Mouse (Mus musculus): ENCODE results near the gene Ptges2. TPM values are rescaled to one million over a fixed set of nuclear protein-coding genes. Genes with fewer than 3 reads are reported as not detected.

Ptges2 gene
- polyA plus RNA-seq, 1 experiment from 2014 or later: 11.0 TPM

DNA sequence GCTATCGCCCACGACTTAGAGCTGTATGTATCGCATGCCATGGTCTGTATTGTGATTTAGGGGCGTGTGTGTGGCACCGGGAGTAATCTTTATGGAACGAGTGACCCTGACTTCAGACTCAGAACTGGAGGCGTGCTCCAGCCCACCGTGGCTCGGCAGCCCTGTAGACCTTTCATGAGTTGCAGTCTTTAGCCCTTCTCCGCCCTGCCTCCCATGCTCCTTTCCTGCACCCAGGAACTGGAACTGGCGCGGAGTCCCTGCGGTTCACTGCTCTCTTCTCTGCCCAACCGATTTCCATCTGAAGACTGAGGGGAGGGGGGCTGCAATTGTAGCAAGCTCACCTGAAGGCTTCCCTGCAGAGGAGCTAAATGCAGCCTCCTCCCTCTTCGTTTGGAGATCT is 999 bp downstream of the Ptges2 start:
- no peaks in the 10 kb centered on the region; the same call in 1 of the 2 replicates for H3K36me3 ChIP-seq (ENCODE audit: control insufficient read depth, insufficient read depth)
- H3K27me3 ChIP-seq (ENCODE audit: control insufficient read depth, insufficient read depth, low read depth, low read length): no peaks in the 10 kb centered on the region
- peaks cover 22% of the 10 kb centered on the region for H3K4me1 ChIP-seq (ENCODE audit: control insufficient read depth, low read depth, low read length)
- H3K4me3 ChIP-seq (ENCODE audit: low read depth, low read length): peak overlapping the region; percentile 89
- under 1% methylated on average over 15 of the region's 15 CpGs for WGBS (ENCODE audit: insufficient replicate concordance)
- peak overlapping the region; percentile 83 for H3K9ac ChIP-seq (ENCODE audit: low read depth, low read length)
- H3K9me3 ChIP-seq (replicated peaks; ENCODE audit: control insufficient read depth, low read length): no peaks in the 10 kb centered on the region
- ATAC-seq (ENCODE audit: low read depth): no peak
- no peak overlapping the region; the same call in 1 of the 2 replicates for H3K27ac ChIP-seq (ENCODE audit: low read length)
- H3K4me2 ChIP-seq (ENCODE audit: low read depth, low read length): peak overlapping the region; percentile 94

DNA sequence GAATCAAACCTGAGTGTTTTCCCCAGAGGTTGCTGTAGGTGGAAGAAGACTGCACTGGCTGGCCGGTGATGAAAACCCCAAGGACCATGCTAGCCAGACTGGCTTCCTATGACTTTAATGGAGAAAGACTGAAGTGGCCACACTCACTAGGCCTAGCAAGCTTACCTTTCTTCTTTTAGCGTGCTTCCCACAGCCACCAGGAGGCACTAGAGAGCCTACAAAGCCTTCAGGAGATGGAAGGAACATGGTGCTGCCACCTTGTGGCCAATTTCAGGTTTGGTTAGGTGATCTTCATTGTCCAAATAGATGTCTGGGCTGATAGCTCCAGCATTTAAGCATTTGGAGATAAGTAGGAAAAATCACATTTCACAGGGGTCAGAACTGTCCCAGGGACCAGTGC is 9.0 kb downstream of the Ptges2 start:
- no peaks in the 10 kb centered on the region; the same call in none of the 2 replicates for H3K36me3 ChIP-seq (ENCODE audit: control insufficient read depth, insufficient read depth)
- WGBS (ENCODE audit: insufficient replicate concordance): 13% methylated on average over 2 of the region's 2 CpGs
- H3K9me3 ChIP-seq (replicated peaks; ENCODE audit: control insufficient read depth, low read length): no peaks in the 10 kb centered on the region
- no peaks in the 10 kb centered on the region for H3K27me3 ChIP-seq (ENCODE audit: control insufficient read depth, insufficient read depth, low read depth, low read length)
- H3K9ac ChIP-seq (ENCODE audit: low read depth, low read length): no peak overlapping the region
- H3K4me2 ChIP-seq (ENCODE audit: low read depth, low read length): no peak overlapping the region
- peaks cover 4% of the 10 kb centered on the region for H3K4me1 ChIP-seq (ENCODE audit: control insufficient read depth, low read depth, low read length)
- ATAC-seq (ENCODE audit: low read depth): no peak
- H3K27ac ChIP-seq (ENCODE audit: low read length): no peak overlapping the region
- no peak overlapping the region for H3K4me3 ChIP-seq (ENCODE audit: low read depth, low read length)

GRCm38 (mm10) chr2:32407144-32407824 is 11.6 kb downstream of the Ptges2 start:
- Histone ChIP-seq H3K9ac (ENCODE audit: low read depth, low read length) (no peak overlapping the region), H3K27me3 (ENCODE audit: control insufficient read depth, insufficient read depth, low read depth, low read length) (no peaks in the 10 kb centered on the region), H3K36me3 (ENCODE audit: control insufficient read depth, insufficient read depth) (no peaks in the 10 kb centered on the region; the same call in 1 of the 2 replicates), H3K4me2 (ENCODE audit: low read depth, low read length) (no peak overlapping the region), H3K4me1 (ENCODE audit: control insufficient read depth, low read depth, low read length) (no peaks in the 10 kb centered on the region), H3K27ac (ENCODE audit: low read length) (no peak overlapping the region), H3K4me3 (ENCODE audit: low read depth, low read length) (no peak overlapping the region), H3K9me3 (replicated peaks; ENCODE audit: control insufficient read depth, low read length) (no peaks in the 10 kb centered on the region)
- no peak for ATAC-seq (ENCODE audit: low read depth)
- WGBS (ENCODE audit: insufficient replicate concordance): 67% methylated on average over 7 of the region's 7 CpGs

GRCm38 (mm10) chr2:32408429-32409424 is 13.0 kb downstream of the Ptges2 start:
- WGBS (ENCODE audit: insufficient replicate concordance): 62% methylated on average over 25 of the region's 25 CpGs
- Histone ChIP-seq H3K4me2 (ENCODE audit: low read depth, low read length) (no peak overlapping the region), H3K27ac (ENCODE audit: low read length) (peak overlapping the region; percentile 39), H3K27me3 (ENCODE audit: control insufficient read depth, insufficient read depth, low read depth, low read length) (no peaks in the 10 kb centered on the region), H3K9me3 (replicated peaks; ENCODE audit: control insufficient read depth, low read length) (no peaks in the 10 kb centered on the region), H3K4me3 (ENCODE audit: low read depth, low read length) (no peak overlapping the region), H3K36me3 (ENCODE audit: control insufficient read depth, insufficient read depth) (no peaks in the 10 kb centered on the region), H3K9ac (ENCODE audit: low read depth, low read length) (no peak overlapping the region), H3K4me1 (ENCODE audit: control insufficient read depth, low read depth, low read length) (peaks cover 7% of the 10 kb centered on the region)
- peak; percentile 84 for ATAC-seq (ENCODE audit: low read depth)

- WGBS (ENCODE audit: insufficient replicate concordance): 73% methylated on average over 7 of the region's 7 CpGs
- H3K4me1 ChIP-seq (ENCODE audit: control insufficient read depth, low read depth, low read length): peaks cover 7% of the 10 kb centered on the region
- H3K4me3 ChIP-seq (ENCODE audit: low read depth, low read length): no peak overlapping the region
- no peak overlapping the region for H3K9ac ChIP-seq (ENCODE audit: low read depth, low read length)
- H3K27ac ChIP-seq (ENCODE audit: low read length): no peak overlapping the region
- ATAC-seq (ENCODE audit: low read depth): no peak
- no peak overlapping the region for H3K4me2 ChIP-seq (ENCODE audit: low read depth, low read length)
- peaks cover 13% of the 10 kb centered on the region for H3K36me3 ChIP-seq (ENCODE audit: control insufficient read depth, insufficient read depth)
- no peaks in the 10 kb centered on the region for H3K27me3 ChIP-seq (ENCODE audit: control insufficient read depth, insufficient read depth, low read depth, low read length)
- no peaks in the 10 kb centered on the region for H3K9me3 ChIP-seq (replicated peaks; ENCODE audit: control insufficient read depth, low read length)
Observed at GRCm38 (mm10) chr2:32411407-32411806, 15.7 kb downstream of the Ptges2 start.

- H3K27me3 ChIP-seq (ENCODE audit: control insufficient read depth, insufficient read depth, low read depth, low read length): no peaks in the 10 kb centered on the region
- 57% methylated on average over 6 of the region's 6 CpGs for WGBS (ENCODE audit: insufficient replicate concordance)
- no peak overlapping the region for H3K27ac ChIP-seq (ENCODE audit: low read length)
- no peaks in the 10 kb centered on the region for H3K9me3 ChIP-seq (replicated peaks; ENCODE audit: control insufficient read depth, low read length)
- no peak overlapping the region for H3K4me2 ChIP-seq (ENCODE audit: low read depth, low read length)
- ATAC-seq (ENCODE audit: low read depth): peak; percentile 7; the same call in 1 of the 2 replicates
- peaks cover 23% of the 10 kb centered on the region for H3K36me3 ChIP-seq (ENCODE audit: control insufficient read depth, insufficient read depth)
- no peak overlapping the region for H3K4me3 ChIP-seq (ENCODE audit: low read depth, low read length)
- no peak overlapping the region for H3K9ac ChIP-seq (ENCODE audit: low read depth, low read length)
- peaks cover 7% of the 10 kb centered on the region for H3K4me1 ChIP-seq (ENCODE audit: control insufficient read depth, low read depth, low read length)
Observed at GRCm38 (mm10) chr2:32412742-32413531, 17.2 kb downstream of the Ptges2 start.

- no peak overlapping the region for H3K27ac ChIP-seq (ENCODE audit: low read length)
- H3K4me1 ChIP-seq (ENCODE audit: control insufficient read depth, low read depth, low read length): peaks cover 9% of the 10 kb centered on the region
- H3K36me3 ChIP-seq (ENCODE audit: control insufficient read depth, insufficient read depth): peaks cover 23% of the 10 kb centered on the region
- H3K4me2 ChIP-seq (ENCODE audit: low read depth, low read length): no peak overlapping the region
- H3K4me3 ChIP-seq (ENCODE audit: low read depth, low read length): no peak overlapping the region
- no peak overlapping the region for H3K9ac ChIP-seq (ENCODE audit: low read depth, low read length)
- 66% methylated on average over 5 of the region's 5 CpGs for WGBS (ENCODE audit: insufficient replicate concordance)
- no peaks in the 10 kb centered on the region for H3K9me3 ChIP-seq (replicated peaks; ENCODE audit: control insufficient read depth, low read length)
- ATAC-seq (ENCODE audit: low read depth): no peak
- H3K27me3 ChIP-seq (ENCODE audit: control insufficient read depth, insufficient read depth, low read depth, low read length): no peaks in the 10 kb centered on the region
Observed at GRCm38 (mm10) chr2:32413936-32414335, 18.2 kb downstream of the Ptges2 start.

GRCm38 (mm10) chr2:32415801-32416200 is 20.1 kb downstream of the Ptges2 start:
- Histone ChIP-seq H3K9ac (ENCODE audit: low read depth, low read length) (no peak overlapping the region), H3K4me3 (ENCODE audit: low read depth, low read length) (no peak overlapping the region), H3K4me1 (ENCODE audit: control insufficient read depth, low read depth, low read length) (peaks cover 10% of the 10 kb centered on the region), H3K9me3 (replicated peaks; ENCODE audit: control insufficient read depth, low read length) (no peaks in the 10 kb centered on the region), H3K27me3 (ENCODE audit: control insufficient read depth, insufficient read depth, low read depth, low read length) (no peaks in the 10 kb centered on the region), H3K36me3 (ENCODE audit: control insufficient read depth, insufficient read depth) (peaks cover 26% of the 10 kb centered on the region), H3K27ac (ENCODE audit: low read length) (no peak overlapping the region), H3K4me2 (ENCODE audit: low read depth, low read length) (no peak overlapping the region)
- no peak for ATAC-seq (ENCODE audit: low read depth)
- WGBS (ENCODE audit: insufficient replicate concordance): 88% methylated on average over 12 of the region's 12 CpGs

Data from liver, embryonic 16.5 days (tissue).